ENCODE assay signal across 8 mouse cellular contexts in the genomic region with DNA sequence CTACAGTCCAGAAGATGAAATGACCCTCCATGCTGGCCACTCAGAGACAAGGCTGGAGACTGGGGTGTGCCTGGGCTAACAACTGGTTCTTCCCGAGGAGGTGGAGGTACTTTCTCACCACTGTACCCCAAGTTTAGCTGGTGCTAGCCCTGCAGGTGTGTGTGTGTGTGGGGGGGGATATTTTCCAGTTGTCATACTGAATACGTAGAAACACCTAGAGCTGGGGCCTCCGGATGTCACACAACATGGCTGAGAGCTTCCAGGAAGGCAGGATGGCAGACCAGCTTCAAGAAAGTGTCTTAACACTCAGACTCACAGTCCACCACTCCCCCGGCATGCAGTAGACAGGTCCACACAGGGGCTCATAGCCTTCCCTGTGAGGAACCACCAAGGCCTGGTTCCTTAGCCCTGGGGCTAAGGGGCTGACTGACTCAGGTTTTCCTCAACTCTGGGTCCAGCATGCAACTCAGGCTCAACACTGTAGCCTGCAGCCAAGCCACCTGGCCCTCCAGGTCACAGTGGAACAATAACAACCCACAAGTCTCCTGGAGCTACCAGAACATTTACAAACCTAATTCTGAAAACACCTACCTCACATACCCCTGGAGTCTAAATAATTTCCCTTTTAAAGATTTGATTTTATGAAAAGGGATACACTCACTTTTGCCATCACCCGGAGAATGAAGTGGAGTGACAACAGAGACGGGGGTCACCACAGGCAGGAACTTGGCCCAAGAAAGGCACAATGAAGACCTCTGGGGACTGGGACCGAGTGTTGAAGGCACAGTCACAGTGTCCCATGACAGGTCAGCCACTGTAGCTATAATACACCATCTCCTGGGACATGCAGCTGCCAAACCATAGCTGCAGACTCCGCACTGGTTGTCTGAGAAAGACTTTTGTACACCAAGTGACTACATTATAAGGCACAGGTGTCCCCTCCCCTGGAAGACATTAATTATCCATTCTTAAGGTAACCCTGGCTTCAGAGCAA. TPM values are rescaled to one million over a fixed set of nuclear protein-coding genes. Genes with fewer than 3 reads are reported as not detected.
A peak's percentile ranks its signal among the peaks of the same experiment; 100 is the strongest.
DNase-seq lines count a peak whose midpoint lies in the region; ATAC-seq and TF ChIP-seq lines count a peak whose summit lies in the region.

No protein-coding gene starts in this region.

- no peaks in the 10 kb centered on the region for H3K9me3 ChIP-seq in forebrain, embryonic 15.5 days
- no peaks in the 10 kb centered on the region for H3K9me3 ChIP-seq in forebrain, embryonic 13.5 days (replicated peaks)
- H3K9me3 ChIP-seq in stomach, embryonic 16.5 days (replicated peaks; ENCODE audit: control insufficient read depth, low read length): no peaks in the 10 kb centered on the region

- intact Hi-C loops in left cerebral cortex, adult 2 months (cut with DNase I): loop anchor here (5.0 kb wide), 1 partner anchor 73 kb away; no protein-coding TSS in a partner anchor

- H3K27me3 ChIP-seq in forebrain, embryonic 15.5 days: no peaks in the 10 kb centered on the region
- no peaks in the 10 kb centered on the region for H3K27me3 ChIP-seq in forebrain, embryonic 13.5 days
- H3K27me3 ChIP-seq in stomach, embryonic 16.5 days (ENCODE audit: control insufficient read depth, insufficient read depth, low read length): no peaks in the 10 kb centered on the region

- no peaks in the 10 kb centered on the region for H3K4me1 ChIP-seq in forebrain, embryonic 15.5 days
- no peaks in the 10 kb centered on the region for H3K4me1 ChIP-seq in forebrain, embryonic 13.5 days
- H3K4me1 ChIP-seq in stomach, embryonic 16.5 days (ENCODE audit: control insufficient read depth, insufficient read depth, low read length): no peaks in the 10 kb centered on the region

- H3K27ac ChIP-seq in forebrain, embryonic 15.5 days (replicated peaks): peak overlapping the region; percentile 31; the same call in 1 of the 2 replicates
- no peak overlapping the region for H3K27ac ChIP-seq in forebrain, embryonic 13.5 days
- H3K27ac ChIP-seq in left cerebral cortex, adult 2 months: peak overlapping the region; percentile 81
- H3K27ac ChIP-seq in stomach, embryonic 16.5 days (ENCODE audit: low read length): peak overlapping the region; percentile 59; the same call in 1 of the 2 replicates

- no peak for TF ChIP-seq CTCF in left cerebral cortex, adult 2 months (IDR thresholded peaks at IDR 0.05)

- no peak for DNase-seq in left cerebral cortex, adult 2 months (ENCODE audit: extremely low spot score in 1 of 2, low spot score in 2 of 2)
- no peak for DNase-seq in left cerebral cortex, adult 8-10 months (ENCODE audit: low spot score in 2 of 2)
- DNase-seq in induced T-regulatory cell, adult 2 months (ENCODE audit: low read depth): peak; percentile 90
- no peak for DNase-seq in embryo, embryonic 9.5 days (ENCODE audit: extremely low spot score)

- H3K4me2 ChIP-seq in forebrain, embryonic 15.5 days (replicated peaks): no peak overlapping the region
- no peak overlapping the region for H3K4me2 ChIP-seq in forebrain, embryonic 13.5 days
- H3K4me2 ChIP-seq in stomach, embryonic 16.5 days (ENCODE audit: low read depth, low read length): no peak overlapping the region

- H3K4me3 ChIP-seq in forebrain, embryonic 15.5 days: no peak overlapping the region
- H3K4me3 ChIP-seq in forebrain, embryonic 13.5 days: no peak overlapping the region
- H3K4me3 ChIP-seq in left cerebral cortex, adult 2 months: no peak overlapping the region
- H3K4me3 ChIP-seq in stomach, embryonic 16.5 days (replicated peaks; ENCODE audit: low read length): no peak overlapping the region

- no peak overlapping the region for H3K9ac ChIP-seq in forebrain, embryonic 15.5 days (replicated peaks)
- H3K9ac ChIP-seq in forebrain, embryonic 13.5 days: no peak overlapping the region
- H3K9ac ChIP-seq in stomach, embryonic 16.5 days (ENCODE audit: low read length): no peak overlapping the region

- WGBS in forebrain, embryonic 15.5 days: 90% methylated on average over 8 of the region's 8 CpGs
- WGBS in forebrain, embryonic 13.5 days: 88% methylated on average over 8 of the region's 8 CpGs
- WGBS in stomach, embryonic 16.5 days: 87% methylated on average over 8 of the region's 8 CpGs

- H3K36me3 ChIP-seq in forebrain, embryonic 15.5 days: no peaks in the 10 kb centered on the region
- peaks cover 8% of the 10 kb centered on the region; the same call in 1 of the 2 replicates for H3K36me3 ChIP-seq in forebrain, embryonic 13.5 days (ENCODE audit: poor library complexity, severe bottlenecking)
- H3K36me3 ChIP-seq in stomach, embryonic 16.5 days (ENCODE audit: control insufficient read depth, insufficient read depth, low read length): no peaks in the 10 kb centered on the region

- no peak for ATAC-seq in forebrain, embryonic 15.5 days (replicated peaks)
- ATAC-seq in forebrain, embryonic 13.5 days: no peak
- ATAC-seq in stomach, embryonic 16.5 days (ENCODE audit: insufficient read depth, low FRiP score): no peak
- ATAC-seq in erythroblast, adult 5-6 weeks (replicated peaks; ENCODE audit: low FRiP score, poor library complexity, severe bottlenecking): no peak

RNA-seq across cellular contexts. Expression of gene Agpat3, which starts 53.3 kb away (rescaled TPM):
- 69.9 and 72.2 TPM in 2 replicates for polyA plus RNA-seq in forebrain, embryonic 15.5 days (2015; fragmentation: Nextera tagmentation; extraction: Ambion mirVana)
- polyA plus RNA-seq in forebrain, embryonic 13.5 days (2015; fragmentation: Nextera tagmentation; extraction: Ambion mirVana): 45.9 and 50.0 TPM in 2 replicates
- total RNA-seq in left cerebral cortex, adult 2 months (2021): 100 to 1,000 TPM; 246 to 255 TPM
- 100 to 1,000 TPM; 218 to 243 (median 229) TPM for total RNA-seq in left cerebral cortex, adult 8-10 months (2022)
- polyA plus RNA-seq in stomach, embryonic 16.5 days (2015; fragmentation: Nextera tagmentation; extraction: Ambion mirVana): 24.9 and 26.7 TPM in 2 replicates
- 3.3 and 5.8 TPM in 2 replicates for total RNA-seq in erythroblast, adult 5-6 weeks (2015; ENCODE audit: low replicate concordance)
- 2.6 and 3.2 TPM in 2 replicates for total RNA-seq in erythroblast, adult 5-6 weeks (2017; ENCODE audit: low replicate concordance)

RNA-seq across cellular contexts. Expression of gene Trappc10, which starts 54.5 kb away (rescaled TPM):
- polyA plus RNA-seq in forebrain, embryonic 15.5 days (2015; fragmentation: Nextera tagmentation; extraction: Ambion mirVana): 27.2 and 27.5 TPM in 2 replicates
- 16.8 and 18.9 TPM in 2 replicates for polyA plus RNA-seq in forebrain, embryonic 13.5 days (2015; fragmentation: Nextera tagmentation; extraction: Ambion mirVana)
- 10 to 100 TPM; 86.7 to 88.6 TPM for total RNA-seq in left cerebral cortex, adult 2 months (2021)
- 10 to 100 TPM; 84.2 to 91.1 (median 87.7) TPM for total RNA-seq in left cerebral cortex, adult 8-10 months (2022)
- polyA plus RNA-seq in stomach, embryonic 16.5 days (2015; fragmentation: Nextera tagmentation; extraction: Ambion mirVana): 3.4 and 4.7 TPM in 2 replicates
- total RNA-seq in erythroblast, adult 5-6 weeks (2015; ENCODE audit: low replicate concordance): 48.3 and 50.0 TPM in 2 replicates
- 37.9 and 41.1 TPM in 2 replicates for total RNA-seq in erythroblast, adult 5-6 weeks (2017; ENCODE audit: low replicate concordance)

Comparison
In these comparisons a context has a peak if more than half of its experiments do, and no peak if none do; other contexts are left out.
1. RNA of gene Agpat3, which starts 53.3 kb away (total RNA-seq): 246 to 255 TPM in left cerebral cortex, adult 2 months and 218 to 243 TPM in left cerebral cortex, adult 8-10 months; 2.6 to 5.8 TPM in erythroblast, adult 5-6 weeks; every median in the first group is over 10 times any median in the second.